Mouse (Mus musculus) cerebellum, adult 9-10 months (tissue): ENCODE results near the gene Actl6a.

Experiments used
- DNase-seq: peaks from one replicate; pipeline ENCODE4 v3.0.0; 2022

Gene Actl6a

DNA sequence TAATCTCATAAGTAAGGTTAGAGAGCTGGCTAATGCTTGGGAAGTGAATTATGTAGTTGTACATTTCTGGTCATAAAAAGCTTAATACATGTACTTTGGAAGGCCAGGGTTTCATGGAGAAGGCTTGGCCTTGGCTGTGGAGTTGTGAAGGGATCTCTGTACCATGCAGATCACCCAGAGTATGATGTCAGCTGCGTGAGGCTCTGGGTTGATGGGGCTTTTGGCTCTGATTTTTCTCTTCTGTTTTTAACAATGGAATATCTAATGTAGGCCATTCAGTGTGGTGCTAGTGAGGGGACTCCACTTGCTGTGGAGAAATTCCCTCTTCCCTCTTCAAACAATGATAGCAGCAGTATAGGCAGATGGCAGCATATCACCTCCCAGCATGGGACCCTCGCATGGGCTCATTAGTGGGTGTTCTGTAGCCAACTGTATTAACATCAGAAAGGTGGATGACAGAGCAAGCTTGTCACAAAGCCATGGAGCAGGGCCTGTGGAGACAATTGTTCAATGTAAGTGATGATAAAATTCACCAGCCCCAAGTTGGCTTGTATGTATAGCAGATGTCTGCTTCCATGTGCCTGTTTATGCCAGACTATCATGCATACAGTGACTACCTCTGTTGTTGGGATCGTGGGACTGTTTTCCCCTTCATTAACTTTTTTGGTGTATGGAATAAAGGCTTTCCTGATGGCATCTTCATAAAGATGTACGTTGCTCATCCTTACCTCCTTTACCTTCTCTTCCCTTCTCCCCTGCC is 43.9 kb downstream of the Actl6a start:
- peak; percentile 12 for DNase-seq

GRCm38 (mm10) chr3:32754384-32754915 is 48.4 kb downstream of the Actl6a start:
- no peak for DNase-seq

- no peak for DNase-seq
These were observed 53.1 kb downstream of the Actl6a start for GRCm38 (mm10) chr3:32759212-32759611.

GRCm38 (mm10) chr3:32762962-32763361 is 56.9 kb downstream of the Actl6a start:
- DNase-seq: no peak

DNA sequence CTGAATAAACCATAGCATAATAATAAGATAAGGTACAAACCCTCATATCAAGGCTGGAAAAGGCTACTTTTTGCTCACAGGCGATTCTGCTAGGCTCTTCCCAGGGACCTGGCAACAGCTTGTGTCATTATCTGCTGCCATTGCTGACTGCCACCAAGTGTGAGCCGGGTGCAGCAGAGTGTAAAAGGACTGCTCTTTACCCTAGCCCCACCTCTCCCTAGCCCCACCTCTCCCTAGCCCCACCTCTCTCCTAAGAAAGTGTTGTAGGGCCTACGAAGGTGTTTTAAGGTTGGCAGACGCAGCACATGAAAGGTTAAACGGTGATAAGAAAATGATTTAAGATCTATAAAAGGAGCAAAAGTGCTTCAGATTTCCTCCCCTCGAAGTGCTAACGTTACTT is 57.8 kb downstream of the Actl6a start:
- no peak for DNase-seq

- no peak for DNase-seq
These were observed 64.7 kb downstream of the Actl6a start for GRCm38 (mm10) chr3:32770781-32771180.
